Mouse (Mus musculus): ENCODE data around the gene Prelp. TPM values are rescaled to one million over a fixed set of nuclear protein-coding genes. Genes with fewer than 3 reads are reported as not detected.

Gene Prelp
- total and polyA plus RNA-seq, 3 experiments: not detected

DNA sequence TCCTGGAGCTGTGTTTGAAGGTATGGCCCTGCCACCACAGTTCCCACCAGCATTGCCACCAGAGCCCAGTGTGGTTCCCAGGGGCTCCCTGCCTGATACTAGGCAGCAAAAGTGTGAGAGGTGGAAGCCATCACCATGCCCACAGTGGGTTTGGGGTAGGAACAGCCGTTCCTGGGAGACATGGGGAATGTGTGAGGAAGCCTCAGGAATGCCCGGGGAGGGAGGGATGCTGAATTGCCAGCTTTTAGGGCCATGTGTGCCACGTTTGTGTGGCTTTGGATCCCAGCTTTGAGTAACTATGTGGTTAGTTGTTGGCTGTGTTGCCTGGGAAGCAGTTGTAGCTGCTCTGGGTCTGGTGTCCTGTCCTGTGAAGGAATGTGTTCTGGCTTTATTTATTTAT lies 20.7 kb upstream of the Prelp start:
- Histone ChIP-seq H3K27ac (ENCODE audit: control insufficient read depth, low read depth, low read length) (no peak overlapping the region), H3K79me2 (ENCODE audit: control insufficient read depth, insufficient read depth, low read length, poor library complexity) (no peaks in the 10 kb centered on the region), H3K4me3 (ENCODE audit: control insufficient read depth in 1 of 2, insufficient read depth in 1 of 2, low read depth in 2 of 2, low read length in 2 of 2) (no peak overlapping the region), H3K4me1 (ENCODE audit: control insufficient read depth in 1 of 2, insufficient read depth in 2 of 2, low read length in 2 of 2) (no peaks in the 10 kb centered on the region; a peak in 1 of 4 replicates), H3K9me3 (replicated peaks; ENCODE audit: insufficient read depth, low read length) (no peaks in the 10 kb centered on the region), H3K36me3 (ENCODE audit: control insufficient read depth in 1 of 2, insufficient read depth in 2 of 2, low read length in 2 of 2) (0 out of 4 replicates have a peak, but pooled peaks cover 0 to 2% of the 10 kb centered on the region in 2 experiments), H3K9ac (ENCODE audit: control insufficient read depth, low read depth, low read length, poor library complexity, severe bottlenecking) (no peak overlapping the region), H3K27me3 (ENCODE audit: control insufficient read depth in 1 of 2, insufficient read depth in 2 of 2, low read length in 2 of 2) (peaks cover 2 to 7% of the 10 kb centered on the region in 2 experiments; a peak in 3 of 4 replicates)
- TF ChIP-seq NELFE (IDR thresholded peaks at IDR 0.05; ENCODE audit: low read depth, low read length) (no peak), GABPA (IDR thresholded peaks at IDR 0.05; ENCODE audit: low read depth, low read length) (no peak), MAX (IDR thresholded peaks at IDR 0.05; ENCODE audit: low read length) (no peak), NRF1 (IDR thresholded peaks at IDR 0.05; ENCODE audit: insufficient read depth, low read depth, low read length, poor library complexity, severe bottlenecking) (no peak), TAL1 (IDR thresholded peaks at IDR 0.05; ENCODE audit: low read length) (no peak), CTCF (IDR thresholded peaks at IDR 0.05 in 2 of 3, conservative IDR thresholded peaks at IDR 0.05 in 1 of 3; ENCODE audit: control insufficient read depth in 1 of 3, insufficient read depth in 1 of 3, low read depth in 2 of 3, low read length in 3 of 3, poor library complexity in 1 of 3, severe bottlenecking in 1 of 3) (no peak), ZKSCAN1 (IDR thresholded peaks at IDR 0.05; ENCODE audit: low read depth, low read length) (no peak), HCFC1 (IDR thresholded peaks at IDR 0.05; ENCODE audit: low read depth, low read length) (no peak), MAFK (IDR thresholded peaks at IDR 0.05; ENCODE audit: borderline replicate concordance, low read depth, low read length) (no peak), GATA1 (IDR thresholded peaks at IDR 0.05; ENCODE audit: low read depth, low read length) (no peak), TCF12 (IDR thresholded peaks at IDR 0.05; ENCODE audit: low read depth, low read length) (no peak), MYB (IDR thresholded peaks at IDR 0.05; ENCODE audit: low read depth, low read length) (no peak), RCOR1 (IDR thresholded peaks at IDR 0.05; ENCODE audit: low read depth, low read length) (no peak), MYC (IDR thresholded peaks at IDR 0.05; ENCODE audit: low read depth, low read length) (no peak), ETS1 (IDR thresholded peaks at IDR 0.05; ENCODE audit: low read depth, low read length) (no peak)
- no peak for DNase-seq (ENCODE audit: low read depth, low spot score)

DNA sequence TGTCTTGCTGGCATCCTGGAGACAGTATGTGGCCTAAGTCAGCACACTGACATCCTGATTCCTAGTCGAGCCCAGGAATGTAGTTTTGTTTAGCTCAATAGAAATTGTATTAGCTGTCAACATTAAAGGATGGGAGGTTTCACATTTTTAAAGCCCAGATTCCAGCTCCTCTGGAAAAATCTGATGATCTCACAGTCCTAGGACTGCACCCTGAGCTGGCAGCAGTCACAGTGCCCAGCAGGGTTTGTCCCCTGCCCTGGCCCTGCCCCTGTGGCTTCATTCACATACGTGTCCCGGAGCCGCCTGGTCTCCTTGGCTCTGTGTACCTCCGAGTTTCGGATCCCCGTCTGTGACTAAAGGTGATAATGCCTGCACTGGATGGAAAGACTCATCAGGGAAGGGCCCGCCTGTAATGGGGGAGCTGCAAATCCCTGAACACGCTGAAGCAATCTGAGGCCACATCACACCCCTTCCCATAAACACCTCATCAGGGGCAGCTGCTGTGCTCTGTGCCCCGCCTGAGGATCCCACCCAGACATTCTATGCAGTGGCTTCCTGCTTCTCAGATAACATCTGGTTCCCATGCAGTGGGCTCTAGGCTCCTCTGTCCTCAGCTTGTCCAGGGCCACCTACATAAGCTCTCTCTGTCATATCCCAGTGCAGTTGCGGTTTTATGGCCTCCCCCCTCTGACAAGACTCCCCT lies 20.1 kb upstream of the Prelp start:
- Histone ChIP-seq H3K4me1 (ENCODE audit: control insufficient read depth in 1 of 2, insufficient read depth in 2 of 2, low read length in 2 of 2) (no peaks in the 10 kb centered on the region; a peak in 1 of 4 replicates), H3K9ac (ENCODE audit: control insufficient read depth, low read depth, low read length, poor library complexity, severe bottlenecking) (no peak overlapping the region), H3K27ac (ENCODE audit: control insufficient read depth, low read depth, low read length) (no peak overlapping the region), H3K27me3 (ENCODE audit: control insufficient read depth in 1 of 2, insufficient read depth in 2 of 2, low read length in 2 of 2) (peaks cover 2 to 7% of the 10 kb centered on the region in 2 experiments; a peak in 3 of 4 replicates), H3K9me3 (replicated peaks; ENCODE audit: insufficient read depth, low read length) (no peaks in the 10 kb centered on the region), H3K36me3 (ENCODE audit: control insufficient read depth in 1 of 2, insufficient read depth in 2 of 2, low read length in 2 of 2) (0 out of 4 replicates have a peak, but pooled peaks cover 0 to 2% of the 10 kb centered on the region in 2 experiments), H3K79me2 (ENCODE audit: control insufficient read depth, insufficient read depth, low read length, poor library complexity) (no peaks in the 10 kb centered on the region), H3K4me3 (ENCODE audit: control insufficient read depth in 1 of 2, insufficient read depth in 1 of 2, low read depth in 2 of 2, low read length in 2 of 2) (no peak overlapping the region)
- no peak for DNase-seq (ENCODE audit: low read depth, low spot score)
- no peak for TF ChIP-seq TBP (IDR thresholded peaks at IDR 0.05; ENCODE audit: low read depth, low read length)

Measured in MEL (cell line).